Mouse (Mus musculus) cerebellum, adult 11-12 months (tissue): Measurements from ENCODE around the gene Rad17.

Experiments used
- DNase-seq: peaks from one replicate; pipeline ENCODE4 v3.0.0; 2022

The Rad17 gene

GRCm38 (mm10) chr13:100650550-100651438 lies at the start of gene Rad17, which contains the start of gene Ak6:
TSS of gene Rad17 (minus strand) at chr13:100651051.
TSS of gene Ak6 (plus strand) at chr13:100650979.
- DNase-seq = peak; percentile 95

DNA sequence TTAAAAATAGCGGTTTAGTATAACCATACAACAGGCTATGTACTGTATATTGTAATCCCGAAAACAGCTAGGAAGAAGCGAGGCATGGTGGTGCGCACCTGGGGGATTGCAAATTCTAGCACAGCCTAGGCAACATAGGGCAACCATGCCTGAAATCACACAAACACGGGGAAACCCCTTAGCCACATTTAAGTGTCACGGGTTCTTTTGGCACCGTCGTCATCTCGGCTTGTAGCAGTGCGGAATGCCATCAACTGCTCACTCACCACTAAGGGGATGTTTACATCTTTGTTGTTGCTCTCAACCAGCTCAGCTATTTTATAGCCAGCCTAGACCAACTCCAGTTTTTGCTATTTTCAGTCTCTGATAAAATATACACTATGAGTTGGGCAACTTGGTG lies 48.0 kb upstream of the Rad17 start:
- DNase-seq = no peak

DNA sequence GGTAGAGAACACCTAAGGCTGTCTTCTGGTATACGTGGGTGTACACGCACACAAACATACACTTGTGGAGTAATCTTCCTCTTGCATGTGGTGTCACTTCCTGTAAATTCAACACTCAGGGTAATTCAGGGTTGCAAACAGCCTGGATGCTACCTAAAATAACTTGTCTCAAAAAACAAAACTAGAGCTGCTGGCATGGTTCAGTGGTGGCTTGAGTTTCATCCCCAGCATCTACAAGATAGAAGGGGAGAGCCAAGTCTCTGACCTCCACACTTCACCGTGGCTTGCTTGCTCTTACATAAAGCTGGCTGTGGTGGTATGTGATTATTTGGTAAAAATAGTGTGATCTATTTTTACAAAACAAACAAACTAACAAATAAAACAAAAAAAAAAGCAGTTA lies 46.7 kb upstream of the Rad17 start:
- DNase-seq = no peak

DNA sequence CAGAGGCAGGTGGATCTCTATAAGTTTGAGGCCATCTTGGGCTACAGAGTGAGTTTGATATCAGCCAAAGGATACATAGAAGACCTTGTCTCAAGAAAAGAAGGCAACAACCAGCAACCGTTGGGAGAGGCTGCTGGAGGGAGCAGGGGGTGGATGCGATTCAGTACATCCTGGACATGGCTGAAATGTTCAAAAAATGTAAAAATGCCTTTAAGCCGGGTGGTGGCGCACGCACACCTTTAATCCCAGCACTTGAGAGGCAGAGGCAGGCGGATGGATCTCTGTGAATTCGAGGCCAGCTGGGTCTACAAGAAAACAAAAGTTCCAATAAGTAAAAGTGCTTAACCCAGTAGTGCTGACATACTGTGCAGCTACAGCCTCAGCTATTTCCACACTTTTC lies 36.7 kb upstream of the Rad17 start:
- no peak for DNase-seq

GRCm38 (mm10) chr13:100684355-100684754 lies 33.5 kb upstream of the Rad17 start:
- no peak for DNase-seq

- DNase-seq = no peak
These were observed 32.0 kb upstream of the Rad17 start for GRCm38 (mm10) chr13:100682837-100683236.

GRCm38 (mm10) chr13:100681615-100682014 lies 30.8 kb upstream of the Rad17 start:
- no peak for DNase-seq

- no peak for DNase-seq
These were observed 25.2 kb upstream of the Rad17 start for GRCm38 (mm10) chr13:100675936-100676635.

- no peak for DNase-seq
These were observed 19.4 kb upstream of the Rad17 start for GRCm38 (mm10) chr13:100670181-100670741.

DNA sequence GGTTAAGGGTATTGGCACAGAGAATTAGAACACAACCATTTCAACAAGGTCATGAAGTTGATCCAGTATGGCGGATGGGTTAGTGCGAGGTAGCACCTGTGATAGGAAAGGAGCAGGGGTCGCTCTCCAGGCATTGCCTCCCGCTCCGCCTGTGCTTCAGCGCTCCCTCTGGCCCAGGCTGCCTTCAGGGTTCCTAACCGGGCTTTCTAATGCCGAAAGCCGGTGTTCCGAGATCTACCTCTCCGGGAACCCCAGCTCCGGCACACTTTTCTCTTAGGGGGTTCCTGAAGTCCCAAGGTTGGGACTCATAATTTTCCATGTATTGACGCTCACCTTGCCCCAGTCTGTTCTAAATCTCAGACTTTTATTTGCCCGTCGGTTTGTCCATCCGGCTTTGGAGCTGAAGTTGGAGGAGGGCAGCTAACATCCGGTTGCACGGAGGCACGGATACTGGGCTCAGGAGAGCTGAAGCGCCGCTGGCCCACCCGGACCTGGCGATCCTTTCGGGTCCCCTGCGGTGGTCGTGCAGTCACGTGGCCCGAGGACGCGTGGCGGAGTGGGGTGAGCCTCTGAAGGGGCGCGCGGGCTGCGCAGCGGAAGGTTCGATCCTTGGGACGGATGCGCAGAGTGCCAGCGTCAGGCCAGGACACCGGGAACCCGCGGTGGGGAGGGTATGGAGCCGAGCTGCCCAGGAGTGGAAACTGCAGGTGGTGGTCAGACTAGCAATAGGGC lies 18.6 kb upstream of the Rad17 start, which contains the start of gene Ccdc125:
Gene Ccdc125 (plus strand): TSS at position 427 of the 732 bp plus-strand sequence.
- no peak for DNase-seq

DNA sequence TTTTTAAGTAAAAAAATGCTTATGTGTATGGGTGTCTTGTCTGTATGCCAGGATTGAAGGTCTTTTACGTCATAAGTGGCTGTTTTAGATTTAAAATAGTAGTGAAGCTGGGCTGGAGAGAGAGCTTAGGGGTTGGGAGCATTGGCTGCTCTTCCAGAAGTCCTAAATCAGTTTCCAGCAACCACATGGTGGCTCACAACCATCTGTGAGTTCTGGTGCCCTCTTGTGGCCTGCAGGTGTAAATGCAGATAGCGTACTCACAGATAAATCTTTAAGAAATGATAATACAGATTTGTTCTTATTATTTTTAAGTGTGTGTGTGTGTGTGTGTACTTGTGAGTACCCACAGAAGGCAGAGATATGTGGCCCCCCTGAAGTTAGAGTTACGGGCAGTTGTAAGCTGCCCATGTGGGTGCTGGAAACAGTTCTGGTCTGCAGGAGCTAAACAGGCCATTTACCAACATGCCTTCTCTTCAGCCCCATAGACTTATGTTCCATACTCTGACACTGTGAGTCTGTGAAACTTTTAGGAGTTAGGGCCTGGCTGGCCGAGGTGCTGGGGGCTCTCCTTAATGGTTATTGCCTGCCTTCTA lies 9.1 kb upstream of the Rad17 start:
- peak; percentile 28 for DNase-seq

DNA sequence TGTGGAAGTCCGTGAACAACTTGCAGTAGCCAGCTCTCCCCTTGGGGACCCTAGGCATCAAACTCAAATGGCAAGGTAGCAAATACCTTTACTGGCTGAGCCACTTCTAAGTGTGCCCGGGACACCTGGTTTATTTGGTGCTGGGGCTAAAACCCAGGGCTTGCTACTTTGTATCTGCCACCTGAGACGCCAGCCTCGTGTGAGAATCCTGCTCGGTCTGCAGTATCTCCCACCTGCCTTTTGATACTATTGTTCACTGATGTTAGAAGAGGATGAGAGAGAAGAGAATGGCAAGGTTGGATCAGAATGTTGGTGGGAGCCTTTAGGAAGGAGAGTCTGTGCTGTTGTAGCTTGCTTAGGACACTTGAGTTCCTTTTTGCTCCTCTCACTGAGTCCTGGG lies 7.2 kb upstream of the Rad17 start:
- no peak for DNase-seq

GRCm38 (mm10) chr13:100651439-100652186 lies 762 bp upstream of the Rad17 start, which contains the start of gene Taf9:
TSS of gene Taf9 (plus strand) at chr13:100651579.
- DNase-seq = no peak

DNA sequence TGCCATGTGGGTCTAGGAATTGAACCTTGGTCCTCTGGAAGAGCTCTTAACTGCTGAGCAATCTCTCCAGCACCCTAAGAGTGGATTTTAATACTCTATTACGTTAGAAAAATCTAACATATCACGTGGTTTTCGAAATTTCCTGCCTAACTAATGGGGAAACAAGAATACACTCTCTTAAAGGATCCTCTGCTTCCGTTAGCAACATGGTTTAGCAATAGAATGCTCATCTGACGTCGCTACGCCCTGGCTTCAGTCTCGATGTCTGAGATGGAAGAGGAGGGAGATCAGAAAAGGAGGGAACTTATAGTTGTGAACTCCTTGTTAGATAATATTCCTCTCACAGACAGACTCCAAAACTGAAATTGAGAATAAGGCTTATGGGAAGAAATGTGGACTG lies 2.6 kb downstream of the Rad17 start:
- DNase-seq = no peak

GRCm38 (mm10) chr13:100642471-100643209 lies 8.2 kb downstream of the Rad17 start:
- DNase-seq = no peak

DNA sequence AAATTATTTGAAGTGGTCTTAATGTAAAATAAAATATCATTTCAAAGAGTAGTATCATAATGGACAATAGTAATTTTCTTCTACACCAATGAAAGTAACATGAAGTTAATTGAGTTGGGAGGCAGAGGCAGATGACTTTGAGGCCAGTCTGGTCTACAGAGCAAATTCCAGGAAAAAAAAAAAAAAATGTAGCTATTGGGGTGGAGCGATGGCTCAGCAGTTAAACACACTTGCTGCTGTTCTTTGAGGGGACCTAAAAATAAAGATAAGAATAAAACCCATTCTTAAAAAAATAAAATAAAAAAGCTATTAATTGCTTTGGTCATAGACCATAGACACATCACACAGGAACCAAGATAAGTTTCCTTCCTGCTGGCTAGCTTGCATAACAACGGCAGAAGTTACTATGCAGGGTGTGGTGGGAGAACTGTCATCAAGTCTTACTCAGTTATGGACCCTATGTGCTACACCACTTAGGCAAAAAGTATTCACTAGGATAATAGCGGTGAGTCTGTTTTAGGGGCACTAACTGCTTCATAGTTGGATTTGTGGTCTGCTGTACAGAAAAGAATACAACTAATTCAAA lies 16.7 kb downstream of the Rad17 start:
- DNase-seq = no peak

- no peak for DNase-seq
These were observed 28.6 kb downstream of the Rad17 start for GRCm38 (mm10) chr13:100622241-100622640.

DNA sequence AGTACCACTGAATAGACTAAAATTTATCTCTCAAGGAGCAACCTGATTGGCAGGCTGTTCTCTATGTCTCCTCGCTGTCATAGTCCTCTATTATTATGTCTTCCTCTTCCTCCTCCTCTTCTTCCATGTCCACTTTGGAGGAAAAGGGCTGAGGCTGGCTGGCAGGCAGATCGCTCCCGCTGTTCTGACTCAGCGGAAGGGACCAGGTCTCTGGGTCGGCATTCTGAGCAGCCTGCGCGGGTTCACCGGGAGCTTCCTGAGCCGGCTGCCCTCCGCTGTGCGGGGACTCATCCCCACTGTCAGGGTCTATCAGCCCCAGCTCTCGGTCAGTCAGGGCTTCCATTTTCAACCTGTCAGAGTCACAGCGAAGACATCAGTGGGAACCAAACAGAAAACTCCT lies 33.3 kb downstream of the Rad17 start:
- peak; percentile 51 for DNase-seq

GRCm38 (mm10) chr13:100616181-100617087 lies 34.4 kb downstream of the Rad17 start, which contains the start of gene Marveld2:
TSS of gene Marveld2 (minus strand) at chr13:100616971.
- peak; percentile 89 for DNase-seq
